Mouse (Mus musculus): ENCODE data around the gene Prkra.

- peak; percentile 11 for TF ChIP-seq POLR2A (IDR thresholded peaks at IDR 0.05; ENCODE audit: insufficient read depth, low read length)
- TF ChIP-seq CTCF (IDR thresholded peaks at IDR 0.05; ENCODE audit: low read depth, low read length), result no peak
Observed at GRCm38 (mm10) chr2:76648666-76649141, 889 bp upstream of the Prkra start.

Data from ES-Bruce4 (cell line).